Mouse (Mus musculus) neural tube, embryonic 10.5 days (tissue): ENCODE measurements at regions not wholly inside any gene's neighbourhood (a gene's known extent, or its start where the extent isn't known, plus 50 kb on each side); places are given as distances from the start of the nearest gene placed in this dataset.

Source experiments
- DNase-seq: peaks from one replicate; pipeline ENCODE4 v3.0.0-alpha.2; 2017; ENCODE audit warnings: low spot score; ENCODE audit errors: extremely low spot score

DNA sequence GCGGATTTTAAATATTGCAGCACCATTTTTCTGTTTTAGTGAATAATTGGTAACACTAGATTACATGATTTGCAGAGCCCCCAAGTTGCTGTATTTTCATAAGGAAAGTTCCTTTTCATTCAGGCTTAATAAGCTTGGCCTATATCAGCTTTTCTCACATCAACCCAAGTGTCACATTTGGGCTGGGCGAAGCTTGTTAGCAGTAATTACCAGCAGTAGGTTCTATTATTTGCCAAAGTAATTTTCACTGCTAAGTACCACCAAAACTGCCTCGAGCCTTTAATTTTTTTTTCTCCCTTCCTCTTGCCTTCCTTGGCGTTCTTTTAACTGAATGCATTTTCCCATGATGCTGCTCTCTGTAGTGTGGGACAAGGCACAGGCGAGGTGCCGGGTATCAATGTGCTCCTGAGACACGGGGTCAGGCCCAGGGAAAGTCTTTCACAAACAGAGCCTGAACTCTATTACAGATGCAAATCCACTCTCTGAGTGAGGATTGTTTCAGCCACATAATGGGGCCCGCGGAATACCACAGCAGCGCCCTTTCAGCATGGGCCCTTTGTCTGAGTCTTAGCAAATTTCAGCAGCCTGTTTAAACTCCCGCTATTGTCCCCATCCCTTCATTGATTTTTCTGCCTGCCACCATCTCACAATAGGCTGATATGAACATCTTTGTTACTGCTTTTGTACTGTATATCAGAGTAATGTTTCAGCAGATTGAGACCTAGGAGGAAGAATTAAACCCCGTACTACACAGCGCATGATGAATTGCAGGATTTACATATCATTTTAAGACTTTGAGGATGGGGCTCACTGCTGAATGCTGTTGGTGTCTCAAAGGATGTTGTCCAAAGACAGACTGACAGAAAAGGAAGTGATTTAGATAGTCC is 205.1 kb upstream of the Epha3 start:
- peak; percentile 55 for DNase-seq

DNA sequence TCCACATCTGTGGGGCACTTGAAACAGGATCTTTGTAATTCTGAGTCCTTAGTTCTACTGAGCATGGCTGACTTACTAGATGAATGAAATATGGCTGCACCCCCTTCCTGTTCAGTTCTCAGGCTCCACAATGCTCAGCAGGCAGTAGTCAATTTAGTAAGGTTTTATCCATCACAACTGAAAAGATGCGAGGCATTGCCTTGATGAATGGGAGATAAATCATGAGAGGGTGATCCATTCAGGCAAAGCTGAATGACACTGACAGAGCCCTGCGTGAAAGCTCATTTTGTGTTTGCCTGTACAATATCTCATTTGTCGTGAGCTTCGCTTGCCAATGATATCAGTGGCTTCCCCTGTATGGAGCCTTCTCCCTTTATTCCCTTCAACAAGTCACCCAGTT is 198.6 kb upstream of the Epha3 start:
- no peak for DNase-seq

- no peak for DNase-seq
Measured at GRCm38 (mm10) chr16:64058712-64059111, 194.7 kb upstream of the Epha3 start.

- DNase-seq = no peak
Measured at GRCm38 (mm10) chr16:64054346-64054745, 190.4 kb upstream of the Epha3 start.

DNA sequence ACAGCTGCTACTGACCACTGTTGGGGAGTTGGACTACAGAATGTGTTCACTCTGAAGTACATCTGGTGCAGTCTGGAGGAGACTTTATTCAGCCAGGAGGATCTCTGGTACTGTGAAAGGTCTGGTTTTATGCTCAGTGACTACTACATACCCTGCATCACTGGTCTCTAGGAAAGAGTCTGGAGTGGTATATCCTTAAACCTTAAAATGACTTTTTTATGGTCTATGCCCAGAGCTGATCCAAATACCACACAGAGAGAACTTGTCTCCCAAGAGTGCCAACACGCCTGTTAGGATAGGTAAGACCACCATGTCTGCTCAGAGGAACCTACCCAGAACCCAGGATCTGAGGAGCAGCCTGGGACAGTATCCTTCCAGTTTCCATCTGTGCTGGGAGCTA is 184.1 kb upstream of the Epha3 start:
- no peak for DNase-seq

DNA sequence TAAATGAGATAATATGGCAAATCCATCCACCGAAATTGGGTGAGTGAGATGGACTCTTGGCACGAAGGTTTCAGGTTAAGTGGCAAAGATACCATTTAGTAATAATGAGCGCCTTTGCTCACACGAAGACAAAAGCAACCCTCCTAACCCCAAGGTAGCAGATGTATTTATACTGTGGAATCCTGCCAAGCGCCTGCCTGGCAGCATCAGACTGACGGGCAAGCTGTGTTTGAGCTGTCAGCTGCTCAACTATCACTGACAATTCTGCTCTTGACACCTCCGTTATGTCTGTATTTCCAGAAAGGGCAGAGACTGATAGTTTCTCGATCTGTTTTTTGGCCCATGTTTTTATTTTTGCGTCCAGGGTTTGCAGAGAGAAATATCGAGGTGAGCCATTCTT is 169.1 kb upstream of the Epha3 start:
- DNase-seq = no peak

GRCm38 (mm10) chr16:64023981-64024380 is 160.0 kb upstream of the Epha3 start:
- no peak for DNase-seq

DNA sequence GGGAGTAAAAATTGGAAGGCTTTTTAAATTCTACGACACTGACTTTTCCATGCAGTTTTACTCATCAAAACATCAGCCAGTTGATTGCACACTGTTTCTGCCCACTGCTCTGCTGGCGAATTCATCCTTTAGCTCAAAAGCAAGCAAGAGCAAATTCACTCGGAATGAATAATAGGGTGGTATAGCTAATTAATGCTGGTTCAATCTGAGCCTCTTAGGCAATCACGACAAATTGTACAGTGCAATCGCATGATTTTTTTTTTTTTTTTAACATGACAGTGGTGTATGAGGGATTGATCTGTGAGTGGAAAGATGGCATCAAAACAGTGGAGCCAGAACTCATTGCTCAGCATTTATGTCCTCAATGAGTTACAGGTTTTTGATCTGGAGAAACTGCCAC is 136.9 kb upstream of the Epha3 start:
- DNase-seq = no peak

DNA sequence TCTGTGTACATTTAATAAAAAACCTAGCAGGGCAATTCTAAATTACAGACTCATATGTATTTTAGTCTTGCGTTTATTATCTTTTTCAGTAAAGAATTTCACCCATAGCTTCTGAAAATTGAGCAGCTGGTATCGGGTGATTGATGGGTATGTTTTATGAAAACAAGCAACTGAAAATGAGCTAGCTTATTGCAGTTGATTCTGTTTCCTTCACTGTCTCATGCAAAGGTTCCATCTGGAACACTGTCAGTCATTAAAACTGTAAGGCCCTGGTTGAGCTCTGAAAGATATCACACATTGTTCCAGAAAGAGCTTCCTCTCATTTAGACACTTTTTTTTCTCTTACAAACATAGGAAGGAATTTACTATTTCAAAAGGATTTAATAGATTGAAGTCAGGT is 103.4 kb upstream of the Epha3 start:
- DNase-seq = no peak

- DNase-seq = no peak
Measured at GRCm38 (mm10) chr16:63960786-63961185, 96.8 kb upstream of the Epha3 start.

- no peak for DNase-seq
Measured at GRCm38 (mm10) chr16:63958154-63958553, 94.2 kb upstream of the Epha3 start.

DNA sequence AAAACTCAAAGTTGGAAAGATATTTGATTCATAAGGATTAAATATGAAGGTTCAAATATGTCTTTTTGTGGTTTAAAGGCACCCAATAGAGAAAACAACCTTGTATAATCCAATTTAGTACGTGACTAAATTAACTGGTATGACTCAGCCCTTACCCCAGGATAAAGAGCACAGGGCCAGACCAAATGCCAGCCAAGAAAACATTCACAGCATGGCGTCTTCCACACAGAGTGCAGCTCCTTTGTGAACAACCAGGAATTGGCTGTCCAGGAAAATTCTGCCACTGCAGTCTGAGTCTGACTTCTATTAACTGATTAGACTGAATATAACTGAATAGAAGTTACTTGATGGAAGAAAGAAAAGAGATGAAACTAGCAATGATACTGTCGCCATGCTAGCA is 61.2 kb upstream of the Epha3 start:
- no peak for DNase-seq

GRCm38 (mm10) chr16:63921146-63921545 is 57.2 kb upstream of the Epha3 start:
- no peak for DNase-seq
